Mouse (Mus musculus): ENCODE results near the gene Aldoart1. TPM values are rescaled to one million over a fixed set of nuclear protein-coding genes. Genes with fewer than 3 reads are reported as not detected.

Gene Aldoart1
- total RNA-seq (2021): under 1 TPM in 1 of 2 experiments, not detected in 1; 0.21 TPM

DNA sequence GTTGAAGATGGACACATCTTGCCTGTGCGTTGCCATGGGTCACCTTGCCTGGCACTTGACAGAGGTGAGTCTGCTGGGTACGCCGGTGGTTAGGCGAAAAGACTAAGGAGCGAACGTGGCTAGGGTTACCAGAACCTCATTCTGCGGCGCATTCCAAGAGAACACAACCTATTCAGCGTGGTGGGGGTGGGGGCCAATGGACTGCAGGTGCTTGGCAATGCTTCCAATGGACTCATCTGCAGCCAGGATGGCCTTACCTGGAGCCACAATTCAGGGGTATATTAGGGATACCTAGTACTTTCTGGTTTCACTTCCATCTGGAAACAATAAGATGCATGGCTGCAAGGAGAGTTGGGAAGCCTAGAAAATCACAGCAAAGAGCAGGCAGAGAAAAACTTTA, at the start of gene Aldoart1:
TSS of gene Aldoart1 (minus strand) at position 101 of the 400 bp plus-strand sequence.
- no peak for DNase-seq (ENCODE audit: low spot score)
- intact Hi-C loops (cut with DNase I): no loop called here

DNA sequence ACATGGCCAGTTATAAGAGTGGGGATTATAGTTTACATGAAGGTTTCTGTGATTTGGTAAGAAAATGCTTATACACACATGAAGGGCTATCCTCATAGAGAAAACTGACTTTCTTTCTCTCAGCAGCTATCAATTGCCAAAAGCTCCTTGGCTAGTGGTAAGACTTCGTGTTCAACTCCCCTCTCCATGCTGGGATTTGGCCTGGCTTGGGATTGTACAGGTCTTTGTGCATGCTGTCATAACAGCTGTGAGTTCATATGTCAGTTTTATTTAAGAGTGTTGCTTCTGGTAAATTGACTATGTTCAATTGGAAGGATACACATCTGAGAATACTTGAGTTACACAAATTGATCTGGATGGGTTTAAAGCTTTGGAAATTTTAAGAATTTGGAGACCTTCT, 49.1 kb upstream of the Aldoart1 start:
- intact Hi-C loops (cut with DNase I): no loop called here
- DNase-seq (ENCODE audit: low spot score): no peak

DNA sequence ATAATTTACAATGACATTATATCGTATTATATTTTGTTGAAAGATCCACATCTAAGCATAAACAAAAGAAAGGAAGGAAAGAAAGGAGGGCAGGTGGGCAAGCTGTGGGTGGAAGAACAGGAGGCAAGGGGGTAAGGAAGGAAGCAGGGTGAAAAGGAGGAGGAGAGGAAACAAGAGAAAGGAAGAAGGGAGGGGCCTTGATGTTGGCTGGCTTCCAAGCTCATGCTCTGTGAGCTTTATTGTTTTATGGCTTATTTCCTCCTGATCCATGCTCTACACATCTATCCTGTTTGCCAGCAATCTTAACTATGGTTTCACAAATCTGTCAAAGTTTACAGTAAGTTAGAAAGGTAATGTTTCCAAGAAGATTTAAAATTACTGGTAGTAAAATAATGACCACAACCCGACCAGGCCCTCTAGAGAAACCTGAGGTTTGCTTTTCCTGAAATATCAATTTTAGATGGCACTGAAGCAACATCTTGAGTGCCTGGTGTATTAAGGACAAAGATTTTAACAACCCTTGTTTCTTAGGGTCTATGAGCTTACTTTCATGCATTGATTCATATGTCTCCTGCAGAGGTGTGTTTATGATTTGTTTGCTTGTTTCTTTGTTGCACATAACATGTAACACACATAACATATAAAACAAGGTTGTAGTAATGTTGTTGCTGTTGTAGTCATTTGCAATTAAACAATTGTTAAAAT, 13.1 kb upstream of the Aldoart1 start:
- no peak for DNase-seq (ENCODE audit: low spot score)
- intact Hi-C loops (cut with DNase I): no loop called here

DNA sequence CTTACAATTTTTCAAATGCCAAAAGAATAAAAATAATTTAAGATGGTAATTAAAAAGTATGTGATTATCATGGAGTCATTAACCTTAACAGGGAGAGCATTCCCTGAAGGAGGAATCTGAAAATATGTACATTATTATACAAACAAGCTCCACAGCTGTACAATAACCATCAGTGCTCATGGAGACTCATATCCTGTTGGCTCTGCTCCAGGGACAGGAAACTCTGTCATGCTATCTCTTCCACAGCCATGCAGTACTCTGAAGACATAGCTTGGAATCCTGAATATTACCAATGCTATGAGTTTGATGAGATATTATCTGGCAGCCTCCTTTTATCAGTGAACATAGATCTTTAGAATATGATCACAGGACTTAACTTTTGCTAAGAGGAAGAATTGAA, 8.2 kb downstream of the Aldoart1 start:
- no peak for DNase-seq (ENCODE audit: low spot score)
- intact Hi-C loops (cut with DNase I): no loop called here

DNA sequence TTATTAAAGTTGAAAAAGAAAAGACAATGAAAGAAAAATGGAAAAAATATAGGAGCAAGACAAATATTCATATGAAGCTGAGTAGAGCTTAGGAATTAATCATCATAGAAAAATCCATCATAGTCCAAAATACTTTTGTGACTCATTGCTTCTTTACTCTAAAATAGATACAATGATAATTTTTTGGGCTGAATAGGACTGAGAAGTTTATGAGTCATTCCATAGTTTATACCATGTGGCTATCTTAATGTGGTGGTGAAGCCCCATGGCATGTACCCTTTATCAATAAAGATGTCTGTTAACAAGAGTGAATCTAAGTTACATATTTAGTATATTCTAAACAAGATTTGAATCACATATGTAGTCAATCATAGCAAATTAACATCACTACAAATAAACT, 9.4 kb downstream of the Aldoart1 start:
- no peak for DNase-seq (ENCODE audit: low spot score)
- intact Hi-C loops (cut with DNase I): no loop called here

DNA sequence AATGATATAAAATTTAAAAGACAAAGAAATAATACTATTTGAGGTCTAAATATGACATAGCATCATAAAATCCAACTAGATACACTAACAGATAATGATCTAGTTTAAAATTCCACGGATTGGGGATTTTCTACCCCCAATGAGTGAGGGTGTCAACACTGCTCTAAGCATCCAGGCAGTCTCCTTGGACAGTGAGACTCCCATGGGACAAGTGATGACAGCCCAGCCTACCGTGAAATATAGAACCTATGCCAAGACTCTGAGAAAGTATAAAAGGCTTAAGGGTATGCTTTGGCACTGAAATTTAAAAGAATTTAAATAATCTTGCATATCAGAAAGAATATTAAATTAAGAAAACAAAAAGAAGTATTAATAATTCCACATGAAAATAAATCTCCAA, 16.0 kb downstream of the Aldoart1 start:
- intact Hi-C loops (cut with DNase I): no loop called here
- DNase-seq (ENCODE audit: low spot score): no peak

DNA sequence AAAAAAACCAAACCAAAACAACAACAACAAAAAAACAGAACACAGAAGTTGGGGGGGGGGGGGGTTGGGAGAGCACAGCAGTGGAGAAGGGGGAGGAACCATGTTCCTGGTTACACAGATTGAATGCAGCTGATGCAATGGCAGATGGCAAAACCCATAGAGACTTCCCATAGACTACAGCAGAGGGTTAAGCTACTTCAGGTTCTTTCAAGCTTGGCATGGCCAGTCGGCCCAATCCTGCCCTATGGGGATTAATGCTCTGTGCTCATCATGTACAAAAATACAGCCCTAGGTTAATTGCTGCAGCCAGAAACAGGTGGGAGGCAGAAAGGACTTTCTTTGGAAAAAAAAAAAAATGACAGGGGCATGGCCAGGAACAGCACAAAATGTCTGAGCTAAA, 17.0 kb downstream of the Aldoart1 start:
- no peak for DNase-seq (ENCODE audit: low spot score)
- intact Hi-C loops (cut with DNase I): no loop called here

DNA sequence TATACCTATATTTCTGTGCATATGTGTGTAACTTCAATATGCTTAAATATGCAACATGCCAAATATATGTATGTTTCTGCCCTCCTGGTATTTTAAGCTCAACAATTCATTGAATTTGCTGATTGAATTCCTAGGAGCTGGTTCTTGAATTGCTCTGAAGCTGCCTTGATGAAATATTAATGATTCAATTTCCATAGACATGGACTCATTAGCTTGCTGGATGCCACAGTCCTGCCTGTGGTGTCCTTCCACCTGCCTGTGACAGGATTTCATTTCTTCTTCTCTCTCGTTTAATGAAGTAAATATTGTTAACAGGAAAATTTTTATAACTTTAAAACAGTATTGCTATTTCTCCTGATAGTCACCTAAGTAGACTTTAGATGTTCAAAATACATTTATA, 51.6 kb downstream of the Aldoart1 start:
- intact Hi-C loops (cut with DNase I): no loop called here
- DNase-seq (ENCODE audit: low spot score): no peak

Measured in heart, postnatal 25 days (tissue).